Mouse (Mus musculus): ENCODE measurements at regions not wholly inside any gene's neighbourhood (a gene's known extent, or its start where the extent isn't known, plus 50 kb on each side); places are given as distances from the start of the nearest gene placed in this dataset.

DNA sequence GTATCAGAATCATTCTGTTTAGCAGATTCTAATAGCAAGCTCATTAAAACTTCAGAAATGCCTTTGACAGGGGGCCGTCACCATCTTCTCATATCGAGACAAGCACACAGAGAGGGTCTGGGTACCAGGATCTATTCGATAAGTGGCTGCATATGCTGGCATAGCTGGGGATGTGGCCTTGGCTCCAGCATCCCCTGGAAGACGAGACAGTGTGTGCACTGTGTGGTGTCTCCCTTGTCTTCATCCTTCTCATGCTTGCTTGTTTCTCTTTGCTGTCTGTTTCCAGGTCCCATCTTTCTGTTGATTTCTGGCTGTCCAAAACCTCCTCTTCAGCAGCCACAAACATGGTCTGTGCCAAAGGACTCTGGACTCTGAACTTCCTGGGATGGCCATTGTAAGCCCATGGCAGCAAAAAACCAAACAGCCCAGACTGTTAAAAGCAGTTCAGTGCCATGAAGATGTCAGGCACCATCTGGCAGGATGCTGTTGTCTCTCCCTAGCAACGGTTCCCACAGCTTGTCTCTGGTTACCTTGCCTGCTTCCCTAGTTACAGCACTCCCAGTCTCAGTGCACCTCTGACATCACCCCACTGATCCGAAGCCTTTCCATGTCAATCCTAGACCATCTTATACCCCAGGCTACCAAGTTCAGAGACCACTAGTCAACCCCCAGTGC is 56.5 kb downstream of the Kctd12 start:
- in situ Hi-C loops (cut with MboI; ENCODE audit: unreplicated experiment in 2 of 2): no loop called here

GRCm38 (mm10) chr14:102924674-102925073 is 57.8 kb downstream of the Kctd12 start:
- in situ Hi-C loops (cut with MboI; ENCODE audit: unreplicated experiment in 2 of 2): no loop called here

DNA sequence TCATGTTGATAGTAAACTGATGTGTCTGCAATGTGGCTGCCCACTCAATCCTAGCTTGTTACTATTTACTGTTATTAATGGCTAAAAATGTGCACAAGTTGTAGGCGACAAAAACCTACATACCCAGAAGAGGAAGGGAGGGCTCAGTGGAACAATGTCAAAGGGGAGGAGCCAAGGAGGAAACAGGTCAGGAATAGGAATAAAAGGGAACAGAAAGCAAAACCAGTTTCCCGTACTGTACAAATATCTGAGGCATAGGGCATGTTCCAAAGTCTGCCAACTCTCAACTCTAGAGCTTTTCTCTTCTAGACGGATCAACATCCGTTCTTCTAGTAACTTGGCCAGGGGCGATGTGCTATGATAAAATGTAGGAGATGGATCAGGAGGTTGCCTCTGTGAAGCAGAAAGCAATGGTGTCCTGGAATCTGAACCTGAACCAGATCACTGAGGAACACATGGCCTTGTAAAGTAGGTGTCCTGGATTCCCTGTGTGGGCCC is 59.9 kb downstream of the Kctd12 start:
- in situ Hi-C loops (cut with MboI; ENCODE audit: unreplicated experiment in 2 of 2): no loop called here

DNA sequence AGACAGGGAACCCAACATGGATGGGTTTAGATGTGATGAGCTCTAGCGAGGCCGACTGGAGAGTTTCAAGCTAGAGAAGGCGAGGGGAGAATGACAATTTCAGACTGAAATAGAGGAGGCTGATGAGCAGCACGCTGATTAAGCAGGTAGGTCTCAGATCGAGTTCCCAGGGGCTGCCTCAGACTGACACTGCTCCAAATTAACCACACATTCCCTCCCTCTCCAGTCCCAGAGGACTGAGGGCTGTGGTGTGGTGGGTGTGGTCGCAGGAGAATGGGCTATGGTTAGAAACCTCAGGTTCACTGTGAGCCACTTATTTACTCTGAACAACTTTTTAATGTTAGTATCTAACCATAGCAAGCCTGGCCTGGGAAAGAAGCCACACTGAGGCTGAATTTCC is 62.0 kb downstream of the Kctd12 start:
- in situ Hi-C loops (cut with MboI; ENCODE audit: unreplicated experiment in 2 of 2): no loop called here

DNA sequence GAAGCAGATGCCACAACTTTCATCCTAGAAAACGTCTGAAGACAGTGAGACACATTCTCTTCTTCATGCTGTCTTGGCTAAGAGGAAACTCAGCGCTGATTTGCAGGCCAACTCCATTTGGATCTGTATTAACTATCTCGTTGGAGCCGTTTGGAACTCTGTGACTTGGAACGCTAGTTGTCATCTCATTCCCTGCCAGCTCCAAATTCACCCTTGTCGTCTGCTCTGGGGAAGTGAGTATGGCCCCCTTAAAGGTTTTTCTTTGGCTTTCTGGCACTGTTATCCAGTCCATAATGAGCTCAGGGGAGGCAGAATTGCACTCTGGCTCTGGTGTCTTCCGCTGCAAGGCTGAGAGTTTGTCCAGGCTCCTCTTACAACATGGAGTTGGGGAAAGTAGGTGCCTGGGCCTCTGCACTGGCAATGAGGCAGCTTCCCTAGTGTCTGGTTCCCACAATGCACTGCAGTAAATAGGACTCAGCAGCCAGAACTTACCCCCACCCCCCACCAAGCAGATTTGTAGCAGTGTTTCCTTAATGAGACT is 63.1 kb downstream of the Kctd12 start:
- in situ Hi-C loops (cut with MboI; ENCODE audit: unreplicated experiment in 2 of 2): no loop called here

- in situ Hi-C loops (cut with MboI; ENCODE audit: unreplicated experiment in 2 of 2): no loop called here
Measured at GRCm38 (mm10) chr14:102917929-102918328, 64.5 kb downstream of the Kctd12 start.

DNA sequence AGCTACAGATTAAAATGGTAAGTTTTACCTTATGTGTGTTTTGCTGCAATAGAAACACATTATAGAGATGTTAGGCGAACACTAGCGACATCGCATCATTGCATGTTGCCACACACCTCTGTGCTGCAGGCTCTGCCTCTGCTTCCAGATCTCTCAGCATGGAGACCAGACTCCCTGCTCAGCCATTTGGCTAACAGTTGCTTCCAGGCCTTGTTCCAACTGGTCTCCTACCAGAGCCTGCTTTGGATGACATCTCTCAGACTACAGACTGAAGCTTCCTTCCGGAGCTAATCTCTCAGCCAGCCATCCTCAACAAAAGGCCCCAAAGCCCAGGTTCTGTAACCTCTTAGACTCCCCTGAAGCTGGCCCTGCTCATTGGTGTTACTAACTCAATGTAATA is 66.5 kb downstream of the Kctd12 start:
- in situ Hi-C loops (cut with MboI; ENCODE audit: unreplicated experiment in 2 of 2): no loop called here

DNA sequence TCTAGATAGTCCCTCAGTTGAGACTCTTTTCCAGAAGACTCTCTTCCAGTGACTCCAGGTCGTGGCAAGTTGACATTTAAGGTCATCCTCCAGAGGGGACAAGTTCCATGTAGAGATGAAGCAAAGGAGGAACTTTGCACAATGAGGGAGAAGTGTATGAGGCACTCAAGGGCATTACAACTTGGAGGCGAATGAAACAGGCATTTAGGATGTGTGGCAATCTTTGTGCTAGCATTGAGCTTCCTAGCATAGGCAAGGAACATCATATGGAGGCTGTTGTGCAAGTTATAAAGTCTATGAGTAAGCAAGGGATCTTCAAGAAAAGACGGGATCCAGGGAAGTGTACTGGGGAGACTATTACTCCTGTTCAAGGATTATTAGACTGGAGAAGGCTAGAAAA is 70.9 kb downstream of the Kctd12 start:
- in situ Hi-C loops (cut with MboI; ENCODE audit: unreplicated experiment in 2 of 2): no loop called here

GRCm38 (mm10) chr14:102908990-102909389 is 73.4 kb downstream of the Kctd12 start:
- in situ Hi-C loops (cut with MboI; ENCODE audit: unreplicated experiment in 2 of 2): loop anchor here (5.0 kb wide), 2 partner anchors 73 to 102 kb away; partner anchors contain the start of gene Kctd12 (in 2 of the 2)

- in situ Hi-C loops (cut with MboI; ENCODE audit: unreplicated experiment in 2 of 2): loop anchor here (5.0 kb wide), 2 partner anchors 75 to 100 kb away; partner anchors contain the start of gene Kctd12 (in 2 of the 2)
Measured at GRCm38 (mm10) chr14:102907411-102908103, 74.9 kb downstream of the Kctd12 start.

- in situ Hi-C loops (cut with MboI; ENCODE audit: unreplicated experiment in 2 of 2): loop anchor here (5.0 kb wide), 2 partner anchors 75 to 100 kb away; partner anchors contain the start of gene Kctd12 (in 2 of the 2)
Measured at GRCm38 (mm10) chr14:102906826-102907225, 75.6 kb downstream of the Kctd12 start.

DNA sequence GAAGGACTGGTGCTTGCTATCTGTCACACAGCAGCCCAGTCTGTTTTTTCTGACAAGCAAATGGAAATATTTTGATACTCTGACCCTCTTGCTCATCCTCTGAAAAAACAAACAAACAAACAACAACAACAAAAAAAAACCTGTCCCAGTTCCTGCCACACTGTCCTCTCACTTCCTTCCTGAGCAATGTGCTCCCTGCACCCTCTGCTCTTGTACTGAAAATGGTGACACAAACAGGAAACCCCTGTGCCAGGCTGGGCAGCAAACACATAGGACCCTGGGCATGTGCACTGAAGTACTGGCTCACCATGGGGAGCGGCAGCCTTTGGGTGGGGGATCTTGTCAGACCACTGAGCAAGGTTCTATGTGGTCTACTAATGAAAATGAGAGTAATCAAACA is 76.2 kb downstream of the Kctd12 start:
- in situ Hi-C loops (cut with MboI; ENCODE audit: unreplicated experiment in 2 of 2): loop anchor here (5.0 kb wide), 2 partner anchors 76 to 99 kb away; partner anchors contain the start of gene Kctd12 (in 2 of the 2)

GRCm38 (mm10) chr14:102902906-102903305 is 79.5 kb downstream of the Kctd12 start:
- in situ Hi-C loops (cut with MboI; ENCODE audit: unreplicated experiment in 2 of 2): no loop called here

GRCm38 (mm10) chr14:102902236-102902635 is 80.2 kb downstream of the Kctd12 start:
- in situ Hi-C loops (cut with MboI; ENCODE audit: unreplicated experiment in 2 of 2): no loop called here

DNA sequence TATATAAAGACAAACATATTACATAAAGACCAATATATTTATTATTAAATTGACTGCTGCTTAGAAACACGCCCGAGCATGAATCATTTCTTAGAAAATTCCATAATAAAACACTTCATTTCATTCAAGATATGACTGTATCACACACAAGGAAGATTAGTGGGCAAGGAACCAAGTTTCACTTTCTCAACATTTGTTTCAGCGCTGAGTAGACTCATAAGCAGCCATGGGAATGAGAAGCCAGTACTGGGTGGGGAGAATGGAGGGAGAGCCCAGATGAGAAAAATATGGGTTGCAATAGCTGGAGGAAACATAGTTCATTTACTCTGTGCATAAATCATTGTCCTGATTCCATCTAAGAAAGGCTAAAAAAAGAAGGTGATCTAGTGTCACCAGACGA is 84.0 kb downstream of the Kctd12 start:
- in situ Hi-C loops (cut with MboI; ENCODE audit: unreplicated experiment in 2 of 2): no loop called here

GRCm38 (mm10) chr14:102897039-102897438 is 85.4 kb downstream of the Kctd12 start:
- in situ Hi-C loops (cut with MboI; ENCODE audit: unreplicated experiment in 2 of 2): no loop called here

- in situ Hi-C loops (cut with MboI; ENCODE audit: unreplicated experiment in 2 of 2): no loop called here
Measured at GRCm38 (mm10) chr14:102896527-102896926, 85.9 kb downstream of the Kctd12 start.

GRCm38 (mm10) chr14:102893241-102893640 is 89.2 kb downstream of the Kctd12 start:
- in situ Hi-C loops (cut with MboI; ENCODE audit: unreplicated experiment in 2 of 2): loop anchor here in 1 of 2 experiments (5.0 kb wide), 1 partner anchor 56 kb away; no protein-coding TSS in a partner anchor

GRCm38 (mm10) chr14:102891552-102891951 is 90.9 kb downstream of the Kctd12 start:
- in situ Hi-C loops (cut with MboI; ENCODE audit: unreplicated experiment in 2 of 2): loop anchor here in 1 of 2 experiments (5.0 kb wide), 1 partner anchor 54 kb away; no protein-coding TSS in a partner anchor

GRCm38 (mm10) chr14:102885240-102885598 is 97.2 kb downstream of the Kctd12 start:
- in situ Hi-C loops (cut with MboI; ENCODE audit: unreplicated experiment in 2 of 2): no loop called here

DNA sequence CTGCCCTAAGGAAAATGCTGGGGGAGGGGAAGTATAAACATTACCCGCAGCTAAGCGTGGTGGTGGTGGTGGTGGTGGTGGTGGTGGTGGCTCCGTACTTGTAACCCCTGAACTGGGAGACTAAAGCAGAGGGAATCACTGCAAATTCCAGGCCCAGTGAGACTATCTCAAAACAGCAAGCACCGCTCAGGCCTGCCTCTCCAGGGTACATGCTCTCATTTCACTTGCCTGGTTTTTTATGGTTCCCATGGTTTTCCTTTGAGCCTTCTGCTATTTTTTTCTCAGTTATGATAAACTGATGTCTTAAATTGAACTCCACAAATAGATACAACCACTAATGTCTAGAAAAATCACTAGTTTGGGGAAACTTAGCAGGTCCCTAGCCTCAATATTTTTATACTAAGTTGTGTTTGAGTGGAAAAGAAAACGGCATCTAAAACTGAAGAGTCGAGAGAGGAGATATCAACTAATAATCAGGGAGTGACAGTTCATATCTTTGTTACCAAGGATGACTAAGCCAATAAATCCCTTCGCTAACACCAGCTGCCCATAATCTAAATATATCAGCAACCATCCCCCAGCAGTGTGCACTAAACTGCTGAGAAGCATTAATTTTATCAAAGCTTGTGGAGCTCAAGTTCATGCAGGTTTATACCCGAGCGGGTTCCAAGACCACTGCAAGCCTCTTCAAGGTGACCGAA is 97.7 kb downstream of the Kctd12 start:
- in situ Hi-C loops (cut with MboI; ENCODE audit: unreplicated experiment in 2 of 2): no loop called here

Measured in v-Abl transformed pro-B cells (cell line).